Mouse (Mus musculus): ENCODE results near the gene Ganab. TPM values are rescaled to one million over a fixed set of nuclear protein-coding genes. Genes with fewer than 3 reads are reported as not detected.

The Ganab gene
- polyA plus RNA-seq, 2 experiments: 91.7 to 212 TPM

- Histone ChIP-seq H3K9ac (ENCODE audit: low read depth, low read length, severe bottlenecking) (no peak overlapping the region), H3K4me3 (replicated peaks; ENCODE audit: low read length) (no peak overlapping the region), H3K27me3 (ENCODE audit: control insufficient read depth, insufficient read depth, low read length) (no peaks in the 10 kb centered on the region), H3K27ac (replicated peaks; ENCODE audit: low read depth, low read length) (no peak overlapping the region), H3K9me3 (ENCODE audit: control insufficient read depth, low read length) (no peaks in the 10 kb centered on the region), H3K4me2 (replicated peaks; ENCODE audit: low read depth, low read length, severe bottlenecking) (no peak overlapping the region), H3K4me1 (ENCODE audit: control insufficient read depth, insufficient read depth, low read length) (peaks cover 13% of the 10 kb centered on the region), H3K36me3 (ENCODE audit: control insufficient read depth, insufficient read depth, low read length) (peaks cover 39% of the 10 kb centered on the region)
- no peak for TF ChIP-seq POLR2A (IDR thresholded peaks at IDR 0.05; ENCODE audit: borderline replicate concordance, extremely low read depth, insufficient read depth, insufficient read length)
- DNase-seq (ENCODE audit: low spot score) (no peak), ATAC-seq (ENCODE audit: low FRiP score, low read depth) (no peak)
- WGBS: 91% methylated on average over 3 of the region's 3 CpGs
These were observed 21.1 kb downstream of the Ganab start for GRCm38 (mm10) chr19:8919000-8919399.

- 72% methylated on average over 6 of the region's 6 CpGs for WGBS
- Histone ChIP-seq H3K4me2 (replicated peaks; ENCODE audit: low read depth, low read length, severe bottlenecking) (peak overlapping the region; percentile 91), H3K27ac (replicated peaks; ENCODE audit: low read depth, low read length) (peak overlapping the region; percentile 86), H3K9me3 (ENCODE audit: control insufficient read depth, low read length) (no peaks in the 10 kb centered on the region), H3K4me1 (ENCODE audit: control insufficient read depth, insufficient read depth, low read length) (peaks cover 13% of the 10 kb centered on the region), H3K4me3 (replicated peaks; ENCODE audit: low read length) (peak overlapping the region; percentile 79), H3K27me3 (ENCODE audit: control insufficient read depth, insufficient read depth, low read length) (no peaks in the 10 kb centered on the region), H3K36me3 (ENCODE audit: control insufficient read depth, insufficient read depth, low read length) (peaks cover 32% of the 10 kb centered on the region), H3K9ac (ENCODE audit: low read depth, low read length, severe bottlenecking) (peak overlapping the region; percentile 77; the same call in 1 of the 2 replicates)
- DNase-seq (ENCODE audit: low spot score) (no peak), ATAC-seq (ENCODE audit: low FRiP score, low read depth) (no peak)
- no peak for TF ChIP-seq POLR2A (IDR thresholded peaks at IDR 0.05; ENCODE audit: borderline replicate concordance, extremely low read depth, insufficient read depth, insufficient read length)
These were observed 21.8 kb downstream of the Ganab start for GRCm38 (mm10) chr19:8919684-8920072.

- DNase-seq (ENCODE audit: low spot score) (peak; percentile 93), ATAC-seq (ENCODE audit: low FRiP score, low read depth) (peak; percentile 97)
- Histone ChIP-seq H3K27me3 (ENCODE audit: control insufficient read depth, insufficient read depth, low read length) (no peaks in the 10 kb centered on the region), H3K4me3 (replicated peaks; ENCODE audit: low read length) (peak within 1 kb of the TSS; percentile 79), H3K4me1 (ENCODE audit: control insufficient read depth, insufficient read depth, low read length) (peaks cover 13% of the 10 kb centered on the region), H3K27ac (replicated peaks; ENCODE audit: low read depth, low read length) (peak within 1 kb of the TSS; percentile 86), H3K4me2 (replicated peaks; ENCODE audit: low read depth, low read length, severe bottlenecking) (peak within 1 kb of the TSS; percentile 91), H3K36me3 (ENCODE audit: control insufficient read depth, insufficient read depth, low read length) (peaks cover 29% of the 10 kb centered on the region), H3K9ac (ENCODE audit: low read depth, low read length, severe bottlenecking) (peak within 1 kb of the TSS; percentile 77), H3K9me3 (ENCODE audit: control insufficient read depth, low read length) (no peaks in the 10 kb centered on the region)
- TF ChIP-seq POLR2A (IDR thresholded peaks at IDR 0.05; ENCODE audit: borderline replicate concordance, extremely low read depth, insufficient read depth, insufficient read length): peak; percentile 57; the same call in 1 of the 2 replicates
- WGBS: 4% methylated on average over 30 of the region's 50 CpGs
These were observed 22.3 kb downstream of the Ganab start, which contains the start of gene B3gat3 for GRCm38 (mm10) chr19:8920073-8920736. TSS of gene B3gat3 (plus strand) at chr19:8920374.

- DNase-seq (ENCODE audit: low spot score): peak; percentile 68
- under 1% methylated on average over 6 of the region's 6 CpGs for WGBS
- Histone ChIP-seq H3K4me2 (replicated peaks; ENCODE audit: low read depth, low read length, severe bottlenecking) (peak overlapping the region; percentile 91), H3K9me3 (ENCODE audit: control insufficient read depth, low read length) (no peaks in the 10 kb centered on the region), H3K27me3 (ENCODE audit: control insufficient read depth, insufficient read depth, low read length) (no peaks in the 10 kb centered on the region), H3K36me3 (ENCODE audit: control insufficient read depth, insufficient read depth, low read length) (peaks cover 29% of the 10 kb centered on the region), H3K4me3 (replicated peaks; ENCODE audit: low read length) (peak overlapping the region; percentile 79), H3K9ac (ENCODE audit: low read depth, low read length, severe bottlenecking) (peak overlapping the region; percentile 77), H3K27ac (replicated peaks; ENCODE audit: low read depth, low read length) (peak overlapping the region; percentile 86), H3K4me1 (ENCODE audit: control insufficient read depth, insufficient read depth, low read length) (peaks cover 13% of the 10 kb centered on the region)
- no peak for ATAC-seq (ENCODE audit: low FRiP score, low read depth)
- TF ChIP-seq POLR2A (IDR thresholded peaks at IDR 0.05; ENCODE audit: borderline replicate concordance, extremely low read depth, insufficient read depth, insufficient read length): no peak
These were observed 23.0 kb downstream of the Ganab start for GRCm38 (mm10) chr19:8920836-8921291.

- H3K27ac ChIP-seq (replicated peaks; ENCODE audit: low read depth, low read length): no peak overlapping the region
- no peaks in the 10 kb centered on the region for H3K27me3 ChIP-seq (ENCODE audit: control insufficient read depth, insufficient read depth, low read length)
- DNase-seq (ENCODE audit: low spot score) (no peak), ATAC-seq (ENCODE audit: low FRiP score, low read depth) (no peak)
- H3K36me3 ChIP-seq (ENCODE audit: control insufficient read depth, insufficient read depth, low read length): peaks cover 29% of the 10 kb centered on the region
- 71% methylated on average over 9 of the region's 9 CpGs for WGBS
- H3K4me1 ChIP-seq (ENCODE audit: control insufficient read depth, insufficient read depth, low read length): peaks cover 13% of the 10 kb centered on the region
- H3K9ac ChIP-seq (ENCODE audit: low read depth, low read length, severe bottlenecking): no peak overlapping the region
- TF ChIP-seq POLR2A (IDR thresholded peaks at IDR 0.05; ENCODE audit: borderline replicate concordance, extremely low read depth, insufficient read depth, insufficient read length): no peak
- H3K4me3 ChIP-seq (replicated peaks; ENCODE audit: low read length): no peak overlapping the region
- no peaks in the 10 kb centered on the region for H3K9me3 ChIP-seq (ENCODE audit: control insufficient read depth, low read length)
- no peak overlapping the region for H3K4me2 ChIP-seq (replicated peaks; ENCODE audit: low read depth, low read length, severe bottlenecking)
These were observed 23.9 kb downstream of the Ganab start for GRCm38 (mm10) chr19:8921741-8922140.

All from limb, embryonic 14.5 days (tissue).